Mouse (Mus musculus): Measurements from ENCODE around the gene Rtkn. TPM values are rescaled to one million over a fixed set of nuclear protein-coding genes. Genes with fewer than 3 reads are reported as not detected.

Rtkn gene
- polyA plus RNA-seq, 1 experiment from 2014 or later, result 44.4 TPM

DNA sequence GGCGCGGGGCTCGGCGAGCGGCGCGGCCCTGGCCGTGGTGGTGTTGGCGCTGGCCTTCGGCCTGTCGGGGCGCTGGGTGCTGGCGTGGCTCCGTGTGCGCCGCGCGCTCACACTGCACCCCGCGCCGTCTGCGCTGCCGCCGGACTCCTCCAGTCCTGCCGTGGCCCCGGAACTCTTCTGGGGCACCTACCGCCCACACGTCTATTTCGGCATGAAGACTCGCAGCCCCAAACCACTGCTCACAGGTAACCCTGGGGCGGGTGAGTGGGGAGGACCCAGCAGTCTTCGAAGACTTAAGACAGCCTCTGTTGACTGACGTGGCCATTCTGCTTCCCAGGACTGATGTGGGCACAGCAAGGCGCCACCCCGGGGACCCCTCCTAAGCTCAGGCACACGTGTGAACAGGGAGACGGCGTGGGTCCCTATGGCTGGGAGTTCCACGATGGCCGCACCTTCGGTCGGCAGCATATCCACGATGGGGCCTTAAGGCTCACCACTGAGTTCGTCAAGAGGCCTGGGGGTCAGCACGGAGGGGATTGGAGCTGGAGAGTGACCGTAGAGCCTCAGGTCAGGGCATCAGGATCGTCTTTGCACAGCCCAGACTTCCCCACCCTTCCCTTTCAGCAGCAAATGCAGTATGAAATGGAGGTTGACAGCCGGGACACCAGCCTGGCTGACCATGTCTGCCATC is 19.4 kb upstream of the Rtkn start:
- peak overlapping the region; percentile 93 for H3K4me2 ChIP-seq (ENCODE audit: low read depth, low read length)
- H3K27me3 ChIP-seq (ENCODE audit: control insufficient read depth, insufficient read depth, low read depth, low read length), result no peaks in the 10 kb centered on the region
- H3K4me3 ChIP-seq (ENCODE audit: low read length), result peak overlapping the region; percentile 71
- H3K9me3 ChIP-seq (ENCODE audit: control insufficient read depth, low read length), result no peaks in the 10 kb centered on the region
- peaks cover 20% of the 10 kb centered on the region for H3K36me3 ChIP-seq (ENCODE audit: control insufficient read depth, insufficient read depth, low read length)
- peak overlapping the region; percentile 69 for H3K27ac ChIP-seq (ENCODE audit: low read length)
- H3K4me1 ChIP-seq (replicated peaks; ENCODE audit: control insufficient read depth, insufficient read depth, low read length), result peaks cover 27% of the 10 kb centered on the region
- H3K9ac ChIP-seq (ENCODE audit: low read length), result peak overlapping the region; percentile 90
- 1% methylated on average over 30 of the region's 48 CpGs for WGBS
- peak; percentile 37; the same call in 1 of the 2 replicates for ATAC-seq (ENCODE audit: low read depth)

DNA sequence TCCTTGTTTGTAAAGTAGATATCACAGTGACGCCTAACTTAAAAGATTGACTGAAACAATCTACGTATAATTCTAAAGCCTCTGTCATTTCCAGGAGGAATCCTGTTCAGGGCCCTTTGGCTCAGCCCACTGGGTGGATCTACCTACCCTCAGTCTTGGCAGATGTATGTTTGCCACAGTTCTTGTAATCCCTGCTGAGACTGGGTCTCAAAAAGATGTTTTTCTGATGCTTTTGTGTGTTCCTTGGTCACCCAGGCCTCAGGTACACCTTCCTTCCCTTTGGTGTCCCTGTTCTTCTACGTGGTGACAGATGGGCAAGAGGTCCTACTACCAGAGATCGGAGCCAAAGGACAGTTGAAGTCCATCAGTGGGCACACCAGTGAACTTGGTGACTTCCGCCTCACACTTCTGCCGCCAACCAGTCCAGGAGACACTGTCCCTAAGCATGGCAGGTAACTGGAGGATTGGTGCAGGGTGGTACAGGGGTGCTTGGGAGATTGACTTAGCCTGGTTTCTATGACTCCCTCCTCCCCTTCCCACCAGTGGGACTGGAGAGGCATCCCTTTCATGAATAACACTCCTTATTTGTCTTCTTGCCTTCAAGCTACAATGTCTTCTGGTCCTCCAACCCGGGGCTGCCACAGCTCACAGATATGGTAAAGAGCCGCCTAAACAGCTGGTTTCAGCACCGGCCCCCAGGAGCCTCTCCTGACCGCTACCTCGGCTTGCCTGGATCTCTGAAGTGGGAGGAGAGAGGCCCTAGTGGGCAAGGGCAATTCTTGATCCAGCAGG is 18.7 kb upstream of the Rtkn start:
- ATAC-seq (ENCODE audit: low read depth), result no peak
- H3K9ac ChIP-seq (ENCODE audit: low read length), result peak overlapping the region; percentile 90
- H3K9me3 ChIP-seq (ENCODE audit: control insufficient read depth, low read length), result no peaks in the 10 kb centered on the region
- peak overlapping the region; percentile 93 for H3K4me2 ChIP-seq (ENCODE audit: low read depth, low read length)
- H3K27ac ChIP-seq (ENCODE audit: low read length), result peak overlapping the region; percentile 69
- peaks cover 20% of the 10 kb centered on the region for H3K36me3 ChIP-seq (ENCODE audit: control insufficient read depth, insufficient read depth, low read length)
- WGBS, result 59% methylated on average over 11 of the region's 11 CpGs
- peaks cover 27% of the 10 kb centered on the region for H3K4me1 ChIP-seq (replicated peaks; ENCODE audit: control insufficient read depth, insufficient read depth, low read length)
- H3K27me3 ChIP-seq (ENCODE audit: control insufficient read depth, insufficient read depth, low read depth, low read length), result no peaks in the 10 kb centered on the region
- peak overlapping the region; percentile 71 for H3K4me3 ChIP-seq (ENCODE audit: low read length)

DNA sequence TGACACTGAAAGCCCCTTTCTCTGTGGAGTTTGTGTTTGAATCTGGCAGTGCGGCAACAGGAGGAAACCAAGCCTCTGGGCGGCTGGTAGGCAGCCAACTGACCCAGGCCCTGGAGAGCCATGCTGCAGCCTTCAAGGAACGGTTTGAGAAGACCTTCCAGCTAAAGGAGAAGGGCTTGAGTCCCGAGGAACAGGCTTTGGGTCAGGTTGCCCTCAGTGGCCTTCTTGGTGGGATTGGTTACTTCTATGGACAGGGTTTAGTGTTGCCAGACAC is 18.2 kb upstream of the Rtkn start:
- Histone ChIP-seq H3K27me3 (ENCODE audit: control insufficient read depth, insufficient read depth, low read depth, low read length) (no peaks in the 10 kb centered on the region), H3K27ac (ENCODE audit: low read length) (no peak overlapping the region), H3K9ac (ENCODE audit: low read length) (no peak overlapping the region; the same call in 1 of the 2 replicates), H3K4me1 (replicated peaks; ENCODE audit: control insufficient read depth, insufficient read depth, low read length) (peaks cover 27% of the 10 kb centered on the region), H3K9me3 (ENCODE audit: control insufficient read depth, low read length) (no peaks in the 10 kb centered on the region), H3K36me3 (ENCODE audit: control insufficient read depth, insufficient read depth, low read length) (peaks cover 20% of the 10 kb centered on the region), H3K4me3 (ENCODE audit: low read length) (no peak overlapping the region), H3K4me2 (ENCODE audit: low read depth, low read length) (no peak overlapping the region)
- ATAC-seq (ENCODE audit: low read depth), result no peak
- 66% methylated on average over 4 of the region's 4 CpGs for WGBS

DNA sequence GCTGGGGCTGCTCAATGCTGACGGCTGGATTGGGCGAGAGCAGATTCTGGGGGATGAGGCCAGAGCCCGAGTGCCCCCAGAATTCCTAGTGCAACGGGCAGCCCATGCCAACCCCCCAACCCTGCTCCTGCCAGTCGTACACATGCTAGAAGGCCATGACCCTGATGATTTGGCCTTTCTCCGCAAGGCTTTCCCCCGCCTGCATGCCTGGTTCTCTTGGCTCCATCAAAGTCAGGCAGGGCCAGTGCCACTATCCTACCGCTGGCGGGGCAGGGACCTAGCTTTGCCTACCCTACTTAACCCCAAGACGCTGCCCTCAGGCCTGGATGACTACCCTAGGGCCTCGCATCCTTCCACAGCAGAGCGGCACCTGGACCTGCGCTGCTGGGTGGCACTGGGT is 17.6 kb upstream of the Rtkn start:
- Histone ChIP-seq H3K4me1 (replicated peaks; ENCODE audit: control insufficient read depth, insufficient read depth, low read length) (peaks cover 31% of the 10 kb centered on the region), H3K9me3 (ENCODE audit: control insufficient read depth, low read length) (no peaks in the 10 kb centered on the region), H3K9ac (ENCODE audit: low read length) (no peak overlapping the region), H3K4me2 (ENCODE audit: low read depth, low read length) (no peak overlapping the region), H3K27me3 (ENCODE audit: control insufficient read depth, insufficient read depth, low read depth, low read length) (no peaks in the 10 kb centered on the region), H3K4me3 (ENCODE audit: low read length) (no peak overlapping the region), H3K27ac (ENCODE audit: low read length) (no peak overlapping the region), H3K36me3 (ENCODE audit: control insufficient read depth, insufficient read depth, low read length) (peaks cover 20% of the 10 kb centered on the region)
- no peak for ATAC-seq (ENCODE audit: low read depth)
- 87% methylated on average over 13 of the region's 13 CpGs for WGBS

DNA sequence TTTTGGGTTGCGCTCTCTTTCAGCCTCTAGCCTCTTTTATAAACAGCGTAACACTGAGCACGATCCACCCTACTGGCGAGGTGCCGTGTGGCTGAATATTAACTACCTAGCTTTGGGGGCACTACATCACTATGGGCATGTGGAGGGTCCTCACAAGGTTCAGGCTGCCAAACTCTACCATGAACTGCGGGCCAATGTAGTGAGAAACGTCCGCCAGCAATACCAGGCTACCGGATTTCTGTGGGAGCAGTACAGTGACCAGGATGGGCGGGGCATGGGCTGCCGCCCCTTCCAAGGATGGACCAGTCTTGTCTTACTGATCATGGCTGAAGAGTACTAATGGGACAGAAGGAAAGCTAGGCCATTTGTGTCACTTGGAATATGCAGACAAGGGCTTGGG is 16.9 kb upstream of the Rtkn start:
- H3K36me3 ChIP-seq (ENCODE audit: control insufficient read depth, insufficient read depth, low read length), result peaks cover 20% of the 10 kb centered on the region
- no peak overlapping the region for H3K4me3 ChIP-seq (ENCODE audit: low read length)
- ATAC-seq (ENCODE audit: low read depth), result no peak
- WGBS, result 75% methylated on average over 11 of the region's 11 CpGs
- no peak overlapping the region for H3K27ac ChIP-seq (ENCODE audit: low read length)
- no peak overlapping the region for H3K9ac ChIP-seq (ENCODE audit: low read length)
- H3K9me3 ChIP-seq (ENCODE audit: control insufficient read depth, low read length), result no peaks in the 10 kb centered on the region
- no peaks in the 10 kb centered on the region for H3K27me3 ChIP-seq (ENCODE audit: control insufficient read depth, insufficient read depth, low read depth, low read length)
- no peak overlapping the region for H3K4me2 ChIP-seq (ENCODE audit: low read depth, low read length)
- peaks cover 36% of the 10 kb centered on the region for H3K4me1 ChIP-seq (replicated peaks; ENCODE audit: control insufficient read depth, insufficient read depth, low read length)

DNA sequence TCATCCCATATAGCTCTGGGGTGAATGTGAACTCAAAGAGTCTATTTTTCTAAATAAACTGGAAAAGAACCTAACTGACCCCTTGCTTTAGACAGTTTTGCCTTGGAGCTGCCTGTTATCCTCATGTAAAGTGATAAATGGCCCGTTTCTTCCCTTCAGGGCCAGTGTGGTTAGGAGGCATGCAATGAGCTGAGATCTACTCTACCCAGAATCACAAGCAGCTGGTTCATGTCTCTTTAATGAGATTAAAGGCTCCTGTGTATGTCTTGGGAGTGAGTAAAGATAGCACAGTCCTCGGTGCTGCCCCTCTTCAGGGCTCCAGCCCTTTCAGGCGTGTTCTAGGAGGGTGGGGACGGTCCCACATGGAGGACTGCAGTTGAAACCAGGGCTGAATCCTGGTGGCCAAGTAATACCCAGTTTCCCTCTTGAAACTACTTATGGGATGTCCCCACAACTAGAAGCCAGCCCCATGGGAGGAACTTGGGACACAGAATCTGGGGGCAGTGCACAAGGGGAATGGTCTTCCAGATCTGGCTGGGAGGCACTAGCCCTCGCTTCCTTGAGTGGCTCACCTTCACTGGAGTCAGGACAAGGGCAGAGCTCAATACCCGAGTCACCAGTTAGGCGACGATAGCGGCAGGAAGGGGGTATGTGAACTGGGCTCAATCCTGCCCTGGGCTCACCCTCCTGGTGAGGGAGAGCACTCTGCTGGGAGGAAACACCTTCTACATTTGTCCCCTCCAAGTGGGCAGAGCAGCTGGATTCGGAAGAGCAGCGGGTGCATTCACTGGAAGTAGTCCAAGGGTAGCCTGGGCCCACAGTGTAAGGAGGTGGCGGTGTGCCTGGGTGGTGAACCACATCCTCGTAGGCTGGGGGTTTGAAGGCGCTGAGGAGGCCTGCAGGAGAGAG is 16.2 kb upstream of the Rtkn start:
- Histone ChIP-seq H3K4me2 (ENCODE audit: low read depth, low read length) (no peak overlapping the region), H3K27me3 (ENCODE audit: control insufficient read depth, insufficient read depth, low read depth, low read length) (no peaks in the 10 kb centered on the region), H3K9ac (ENCODE audit: low read length) (peak overlapping the region; percentile 26; the same call in 1 of the 2 replicates), H3K4me3 (ENCODE audit: low read length) (no peak overlapping the region), H3K4me1 (replicated peaks; ENCODE audit: control insufficient read depth, insufficient read depth, low read length) (peaks cover 39% of the 10 kb centered on the region), H3K27ac (ENCODE audit: low read length) (no peak overlapping the region), H3K9me3 (ENCODE audit: control insufficient read depth, low read length) (no peaks in the 10 kb centered on the region), H3K36me3 (ENCODE audit: control insufficient read depth, insufficient read depth, low read length) (peaks cover 20% of the 10 kb centered on the region)
- no peak for ATAC-seq (ENCODE audit: low read depth)
- WGBS, result 69% methylated on average over 14 of the region's 14 CpGs

DNA sequence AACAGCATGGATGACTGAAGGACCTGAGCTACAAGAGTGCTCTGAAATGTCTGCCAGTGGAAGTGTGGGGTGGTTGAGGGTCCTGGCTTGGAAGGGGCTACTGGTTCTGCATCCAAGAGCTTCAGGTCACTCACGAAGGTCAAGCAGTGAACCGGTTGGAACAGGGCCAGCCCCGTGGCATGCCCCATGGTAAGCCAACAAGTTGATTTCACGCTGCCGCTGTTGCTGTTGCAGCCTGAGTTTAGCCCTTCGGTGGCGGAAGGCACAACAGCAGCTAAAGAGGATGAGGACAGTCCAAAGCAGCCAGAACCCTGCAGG is 15.6 kb upstream of the Rtkn start:
- WGBS, result 76% methylated on average over 7 of the region's 7 CpGs
- H3K27me3 ChIP-seq (ENCODE audit: control insufficient read depth, insufficient read depth, low read depth, low read length), result no peaks in the 10 kb centered on the region
- H3K27ac ChIP-seq (ENCODE audit: low read length), result no peak overlapping the region
- peaks cover 20% of the 10 kb centered on the region for H3K36me3 ChIP-seq (ENCODE audit: control insufficient read depth, insufficient read depth, low read length)
- no peak overlapping the region for H3K4me3 ChIP-seq (ENCODE audit: low read length)
- peak overlapping the region; percentile 96; the same call in 1 of the 2 replicates for H3K4me2 ChIP-seq (ENCODE audit: low read depth, low read length)
- H3K9ac ChIP-seq (ENCODE audit: low read length), result peak overlapping the region; percentile 26; the same call in 1 of the 2 replicates
- H3K9me3 ChIP-seq (ENCODE audit: control insufficient read depth, low read length), result no peaks in the 10 kb centered on the region
- peaks cover 40% of the 10 kb centered on the region for H3K4me1 ChIP-seq (replicated peaks; ENCODE audit: control insufficient read depth, insufficient read depth, low read length)
- ATAC-seq (ENCODE audit: low read depth), result no peak

DNA sequence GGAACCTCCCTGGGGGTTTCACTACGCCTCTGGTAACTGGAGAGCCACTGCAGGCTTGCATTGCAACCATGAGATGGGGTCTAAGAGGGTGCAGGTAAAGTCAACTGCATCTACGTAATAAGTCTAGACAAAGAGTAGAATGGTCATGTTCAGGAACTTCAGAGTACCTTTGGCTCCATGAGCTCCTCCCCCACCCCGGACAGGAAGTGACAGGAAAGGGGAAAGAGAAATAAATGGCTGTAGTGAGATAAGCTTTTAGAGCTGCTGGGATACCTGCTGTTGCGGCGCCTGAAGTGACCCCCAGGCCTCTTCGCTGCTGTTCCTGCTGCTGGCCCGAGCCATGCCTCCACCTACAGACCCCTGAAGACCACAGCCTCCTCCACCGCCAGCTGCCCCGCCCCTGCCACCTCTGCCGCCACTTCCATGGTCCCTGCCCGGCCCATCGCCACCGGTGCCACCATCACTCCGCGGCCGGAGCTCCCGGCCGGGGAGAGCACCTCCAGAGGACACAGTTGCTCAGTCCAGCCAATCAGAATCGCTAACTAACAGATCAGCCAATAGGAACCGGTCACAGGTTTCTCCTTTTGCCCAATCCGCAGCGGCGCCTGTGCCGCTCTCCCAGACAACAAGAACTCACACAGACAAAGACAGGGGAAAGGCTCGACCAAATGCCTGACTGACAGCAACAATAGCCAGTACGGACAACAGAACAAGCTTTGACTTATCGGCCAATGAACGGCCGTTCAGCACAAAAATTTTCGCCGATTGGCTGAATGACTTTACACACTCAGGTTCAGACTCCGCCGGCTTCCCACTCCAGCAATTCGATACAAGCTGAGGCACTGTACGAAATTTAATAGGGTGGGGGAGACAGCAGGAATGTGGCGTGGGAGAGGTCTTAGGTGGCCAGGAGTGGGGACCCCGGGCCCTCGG is 14.1 kb upstream of the Rtkn start, which contains the start of gene Wbp1:
Gene Wbp1, minus strand, starts transcription at position 630 of the 933 bp plus-strand sequence.
- Histone ChIP-seq H3K36me3 (ENCODE audit: control insufficient read depth, insufficient read depth, low read length) (peaks cover 20% of the 10 kb centered on the region), H3K27ac (ENCODE audit: low read length) (peak within 1 kb of the TSS; percentile 97), H3K4me1 (replicated peaks; ENCODE audit: control insufficient read depth, insufficient read depth, low read length) (peaks cover 37% of the 10 kb centered on the region), H3K4me3 (ENCODE audit: low read length) (peak within 1 kb of the TSS; percentile 72), H3K27me3 (ENCODE audit: control insufficient read depth, insufficient read depth, low read depth, low read length) (no peaks in the 10 kb centered on the region), H3K4me2 (ENCODE audit: low read depth, low read length) (peak within 1 kb of the TSS; percentile 96), H3K9me3 (ENCODE audit: control insufficient read depth, low read length) (no peaks in the 10 kb centered on the region), H3K9ac (ENCODE audit: low read length) (peak within 1 kb of the TSS; percentile 90)
- WGBS, result under 1% methylated on average over 38 of the region's 38 CpGs
- ATAC-seq (ENCODE audit: low read depth), result peak; percentile 95
